Mouse (Mus musculus) embryonic fibroblast, embryonic 13.5 days (primary cell): ENCODE data around the gene Trip11.

Source experiments
- CTCF ChIP-seq: IDR thresholded peaks from 2 replicates; pipeline ENCODE4 v1.5.1; 2011; ENCODE audit warnings: mild to moderate bottlenecking, control low read depth, low read length, moderate library complexity, borderline replicate concordance; ENCODE audit not compliant: insufficient read depth
- POLR2A ChIP-seq: IDR thresholded peaks from 2 replicates; pipeline ENCODE4 v1.6.1; 2011; ENCODE audit warnings: low read depth, mild to moderate bottlenecking, control low read depth, low read length, moderate library complexity

DNA sequence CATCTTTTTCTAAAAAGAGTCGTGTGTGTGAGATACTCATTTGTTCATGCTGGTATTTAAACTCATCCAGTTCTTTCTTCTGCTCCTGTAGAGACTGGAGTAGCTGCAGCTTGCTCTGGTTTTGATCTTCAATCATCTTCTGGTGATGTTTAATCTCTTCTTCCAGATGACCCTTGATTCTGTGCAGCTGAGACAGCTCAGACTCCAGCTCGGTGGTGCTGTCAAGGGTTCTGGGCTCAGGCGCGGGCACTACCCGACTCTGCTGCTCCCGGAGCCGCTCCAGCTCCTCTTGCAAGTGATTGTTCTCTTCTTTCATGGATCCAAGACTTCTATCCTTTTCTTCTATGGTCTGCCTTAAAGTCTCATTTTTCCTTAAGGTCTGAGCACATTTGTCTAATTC lies 28.1 kb downstream of the Trip11 start:
- no peak for TF ChIP-seq CTCF
- TF ChIP-seq POLR2A = no peak
